Mouse (Mus musculus) heart, embryonic 14.5 days (tissue): ENCODE measurements at regions not wholly inside any gene's neighbourhood (a gene's known extent, or its start where the extent isn't known, plus 50 kb on each side); places are given as distances from the start of the nearest gene placed in this dataset.

ENCODE experiments used
- ATAC-seq: fragments of 200-750 bp; cut with Nextera tagmentation; 2 replicates; pipeline ENCODE4 v1.8.0; 2017; ENCODE audit warnings: low read depth, moderate TSS enrichment; ENCODE audit not compliant: insufficient number of reproducible peaks, insufficient read depth, low FRiP score
- H3K27ac ChIP-seq, 2 experiments: fragments of 200-500 bp in 1 of 2; fragments of 300-500 bp in 1 of 2; sonication (generic) in 1 of 2; replicated peaks in 1 of 2; 2 replicates each; pipeline ENCODE4 v1.5.1; 2012 to 2014; ENCODE audit warnings: low read depth in 2 of 2, low read length in 2 of 2, control low read depth in 1 of 2, mild to moderate bottlenecking in 1 of 2, mixed read lengths in 1 of 2; ENCODE audit not compliant: control insufficient read depth in 1 of 2, insufficient read depth in 1 of 2
- H3K27me3 ChIP-seq: fragments of 300-500 bp; sonication (generic); 2 replicates; pipeline ENCODE4 v1.6.1; 2014; ENCODE audit warnings: mild to moderate bottlenecking, low read length, control low read depth; ENCODE audit not compliant: control insufficient read depth, insufficient read depth
- H3K36me3 ChIP-seq: fragments of 300-500 bp; sonication (generic); 2 replicates; pipeline ENCODE4 v1.6.1; 2014; ENCODE audit warnings: mild to moderate bottlenecking, control low read depth, low read length, mixed read lengths; ENCODE audit not compliant: control insufficient read depth, insufficient read depth
- H3K4me1 ChIP-seq, 2 experiments: fragments of 200-500 bp in 1 of 2; fragments of 300-500 bp in 1 of 2; sonication (generic) in 1 of 2; 2 replicates each; pipeline ENCODE4 v1.6.1; 2012 to 2014; ENCODE audit warnings: low read length in 2 of 2, control low read depth in 1 of 2, mixed read lengths in 1 of 2; ENCODE audit not compliant: control insufficient read depth in 2 of 2, insufficient read depth in 2 of 2
- H3K4me2 ChIP-seq: fragments of 300-500 bp; sonication (generic); 2 replicates; pipeline ENCODE4 v1.6.1; 2014; ENCODE audit warnings: mild to moderate bottlenecking, low read length
- H3K4me3 ChIP-seq, 2 experiments: fragments of 200-500 bp in 1 of 2; fragments of 300-500 bp in 1 of 2; sonication (generic) in 1 of 2; 2 replicates each; pipeline ENCODE4 v1.5.1; 2012 to 2014; ENCODE audit warnings: low read length in 2 of 2, mild to moderate bottlenecking in 2 of 2, control low read depth in 1 of 2, low read depth in 1 of 2, moderate library complexity in 1 of 2; ENCODE audit not compliant: control insufficient read depth in 1 of 2, insufficient read depth in 1 of 2
- H3K9ac ChIP-seq: fragments of 300-500 bp; sonication (generic); 2 replicates; pipeline ENCODE4 v1.6.1; 2014; ENCODE audit warnings: mild to moderate bottlenecking, low read length
- H3K9me3 ChIP-seq: fragments of 300-500 bp; sonication (generic); 2 replicates; pipeline ENCODE4 v1.6.1; 2016; ENCODE audit warnings: low read length, control low read depth; ENCODE audit not compliant: control insufficient read depth
- WGBS: fragments of 180-500 bp; shearing (Covaris S2); extraction: QIAGEN DNeasy Blood & Tissue Kit; methylation state at CpG from one replicate; pipeline ENCODE4 v1.1.7; 2014; 5-methylcytosine and 5-hydroxymethylcytosine counted together

DNA sequence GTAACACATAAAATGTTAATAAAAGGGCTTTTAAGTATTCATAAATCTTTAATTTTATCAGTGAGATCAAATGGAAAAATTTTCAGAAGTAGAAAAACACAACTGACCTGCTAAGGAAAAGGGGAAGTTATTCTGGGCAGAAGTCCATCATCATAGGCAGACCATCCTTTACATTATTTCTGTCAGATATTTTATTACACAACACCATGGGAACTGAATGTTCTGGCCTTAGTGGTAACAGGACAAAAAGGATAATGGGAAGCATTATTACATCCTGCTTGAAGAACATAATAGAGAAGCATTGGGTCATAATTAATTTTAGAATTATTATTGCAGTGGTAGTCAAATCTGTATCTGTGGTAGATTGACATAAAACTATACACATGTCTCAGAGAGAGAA lies 603.5 kb upstream of the Gje1 start:
- H3K27ac ChIP-seq, result no peak overlapping the region
- H3K4me2 ChIP-seq, result no peak overlapping the region
- no peaks in the 10 kb centered on the region for H3K27me3 ChIP-seq
- no peaks in the 10 kb centered on the region for H3K9me3 ChIP-seq
- H3K36me3 ChIP-seq, result no peaks in the 10 kb centered on the region
- no peaks in the 10 kb centered on the region for H3K4me1 ChIP-seq
- ATAC-seq, result no peak
- no peak overlapping the region for H3K9ac ChIP-seq
- no peak overlapping the region for H3K4me3 ChIP-seq

DNA sequence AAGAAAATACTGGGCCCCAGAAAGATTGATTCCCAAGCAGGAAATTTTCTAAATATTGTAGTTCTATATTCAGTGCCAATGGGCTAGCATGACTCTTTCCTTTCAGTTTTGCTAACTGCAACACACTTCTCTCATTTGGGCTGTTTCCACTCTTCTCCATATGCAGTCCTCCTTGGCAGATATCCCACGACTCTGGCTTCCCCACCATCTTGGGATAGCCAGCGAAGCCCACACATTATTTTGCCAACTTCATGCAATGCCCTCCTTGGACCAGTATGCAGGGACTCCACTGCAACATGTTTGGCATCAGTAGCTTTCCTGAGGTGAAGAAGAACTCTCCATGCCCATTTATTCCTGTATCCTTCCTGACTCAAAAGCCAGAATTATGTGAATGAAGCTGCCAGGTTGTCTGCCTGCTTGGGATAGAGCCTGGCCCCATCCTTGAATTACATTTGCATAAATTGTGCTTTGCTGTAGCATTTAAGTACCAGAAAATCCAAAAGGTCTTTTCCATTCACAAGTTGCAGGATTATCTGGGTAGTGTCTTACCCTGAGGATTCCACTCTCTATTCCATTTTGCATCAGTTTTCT lies 599.1 kb upstream of the Gje1 start:
- ATAC-seq, result no peak
- no peak overlapping the region for H3K4me2 ChIP-seq
- no peaks in the 10 kb centered on the region for H3K36me3 ChIP-seq
- no peak overlapping the region for H3K27ac ChIP-seq
- H3K4me3 ChIP-seq, result no peak overlapping the region
- no peaks in the 10 kb centered on the region for H3K4me1 ChIP-seq
- 71% methylated on average over 2 of the region's 2 CpGs for WGBS
- H3K9ac ChIP-seq, result no peak overlapping the region
- H3K9me3 ChIP-seq, result no peaks in the 10 kb centered on the region
- no peaks in the 10 kb centered on the region for H3K27me3 ChIP-seq

DNA sequence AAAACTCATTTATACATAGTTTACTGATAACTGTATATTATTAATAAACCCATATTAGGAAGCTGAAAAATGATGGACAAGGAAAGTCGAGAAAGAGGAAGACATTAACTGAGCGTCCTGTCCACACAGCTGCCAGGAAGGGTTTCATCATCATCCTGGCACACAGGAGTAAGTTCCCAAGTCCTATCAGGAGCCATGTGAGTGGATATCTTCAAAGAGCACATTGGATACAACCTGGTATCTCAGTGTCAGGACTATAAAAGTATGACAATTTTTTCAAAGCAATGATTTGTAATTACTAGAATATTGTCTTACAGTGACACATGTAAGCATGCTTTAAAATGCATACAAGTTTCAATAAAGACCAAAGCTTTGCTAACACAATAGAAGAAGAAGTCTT lies 592.6 kb upstream of the Gje1 start:
- Histone ChIP-seq H3K9ac (no peak overlapping the region), H3K36me3 (no peaks in the 10 kb centered on the region), H3K27me3 (no peaks in the 10 kb centered on the region), H3K9me3 (no peaks in the 10 kb centered on the region), H3K4me2 (no peak overlapping the region), H3K4me3 (no peak overlapping the region), H3K27ac (no peak overlapping the region), H3K4me1 (no peaks in the 10 kb centered on the region)
- ATAC-seq, result no peak
- WGBS, result 68% methylated on average over 2 of the region's 2 CpGs

DNA sequence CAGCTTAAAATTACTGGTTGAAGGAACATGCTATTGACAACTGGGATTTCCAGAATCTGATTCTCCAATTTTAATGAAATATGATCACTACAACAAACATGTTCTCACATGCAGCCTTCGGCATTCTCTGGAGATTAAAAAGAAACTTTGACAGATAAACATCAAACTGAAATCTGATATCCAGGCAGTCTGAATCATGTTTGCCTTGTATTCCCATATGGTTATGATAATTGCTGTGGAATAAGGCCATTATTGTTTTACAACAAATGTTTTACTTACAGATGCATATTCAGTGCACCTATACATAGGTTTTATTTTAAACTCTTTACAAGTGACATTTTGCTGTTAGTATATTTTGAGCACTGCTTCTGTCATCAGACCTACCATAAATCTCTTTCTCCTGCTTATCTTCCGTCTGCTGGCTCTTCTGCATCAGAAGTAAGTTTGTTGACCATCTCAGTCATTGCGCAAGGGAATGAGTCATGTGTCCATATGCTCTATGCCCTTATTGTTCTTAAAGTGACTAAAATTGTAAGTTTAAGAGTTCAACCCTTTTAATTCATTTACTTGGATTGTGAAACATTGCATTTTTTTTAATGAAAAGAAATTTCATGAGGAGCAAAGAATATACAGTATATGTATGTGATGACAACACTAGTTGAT lies 587.9 kb upstream of the Gje1 start:
- whole genome bisulfite sequencing, result 69% methylated on average over 3 of the region's 3 CpGs
- no peaks in the 10 kb centered on the region for H3K36me3 ChIP-seq
- H3K9ac ChIP-seq, result no peak overlapping the region
- no peaks in the 10 kb centered on the region for H3K9me3 ChIP-seq
- no peak overlapping the region for H3K4me3 ChIP-seq
- no peak for ATAC-seq
- no peak overlapping the region for H3K4me2 ChIP-seq
- no peaks in the 10 kb centered on the region for H3K27me3 ChIP-seq
- H3K4me1 ChIP-seq, result no peaks in the 10 kb centered on the region
- H3K27ac ChIP-seq, result no peak overlapping the region

DNA sequence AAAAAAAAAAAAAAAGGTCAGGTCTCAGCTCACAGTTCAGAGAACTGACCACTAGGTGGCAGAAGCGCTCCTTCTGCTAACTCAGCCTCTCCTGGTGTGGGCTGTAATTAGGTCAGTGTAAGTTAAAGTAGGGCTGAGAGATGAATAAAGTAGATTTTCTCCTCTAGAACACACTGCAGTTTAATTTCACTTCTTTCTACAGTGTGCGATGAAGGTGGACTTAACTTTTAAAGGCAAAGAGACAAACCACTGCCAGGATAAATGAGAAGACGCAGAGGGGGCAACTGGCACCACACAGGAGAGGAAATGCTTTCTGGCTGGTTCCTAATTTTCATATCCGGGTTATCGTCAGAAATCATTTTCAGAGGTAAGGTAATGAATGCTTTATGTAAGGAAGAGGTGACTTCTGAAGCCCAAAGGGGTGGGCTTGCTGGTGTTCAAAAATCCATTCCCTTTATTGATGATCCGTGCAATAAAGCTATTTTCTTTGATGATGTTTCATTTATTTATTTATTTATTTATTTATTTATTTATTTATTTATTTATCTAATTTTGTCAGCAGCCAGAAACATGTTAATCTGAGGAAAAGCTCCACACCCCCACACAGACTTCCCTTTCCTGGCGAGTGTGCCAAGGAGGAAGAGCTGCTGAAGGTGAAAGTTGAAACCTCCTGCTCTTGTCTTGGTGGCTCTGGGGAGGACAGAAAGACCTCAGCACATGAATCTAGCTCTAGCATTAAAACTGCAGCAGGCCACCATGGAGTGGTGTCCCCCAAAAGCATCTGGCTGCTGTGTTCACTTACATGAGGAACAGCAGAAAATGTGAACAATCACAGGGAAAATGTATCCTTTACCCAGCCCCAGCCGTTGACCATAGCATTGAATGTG lies 582.4 kb upstream of the Gje1 start:
- peaks cover 0 to 3% of the 10 kb centered on the region in 2 experiments; a peak in 1 of 4 replicates for H3K4me1 ChIP-seq

DNA sequence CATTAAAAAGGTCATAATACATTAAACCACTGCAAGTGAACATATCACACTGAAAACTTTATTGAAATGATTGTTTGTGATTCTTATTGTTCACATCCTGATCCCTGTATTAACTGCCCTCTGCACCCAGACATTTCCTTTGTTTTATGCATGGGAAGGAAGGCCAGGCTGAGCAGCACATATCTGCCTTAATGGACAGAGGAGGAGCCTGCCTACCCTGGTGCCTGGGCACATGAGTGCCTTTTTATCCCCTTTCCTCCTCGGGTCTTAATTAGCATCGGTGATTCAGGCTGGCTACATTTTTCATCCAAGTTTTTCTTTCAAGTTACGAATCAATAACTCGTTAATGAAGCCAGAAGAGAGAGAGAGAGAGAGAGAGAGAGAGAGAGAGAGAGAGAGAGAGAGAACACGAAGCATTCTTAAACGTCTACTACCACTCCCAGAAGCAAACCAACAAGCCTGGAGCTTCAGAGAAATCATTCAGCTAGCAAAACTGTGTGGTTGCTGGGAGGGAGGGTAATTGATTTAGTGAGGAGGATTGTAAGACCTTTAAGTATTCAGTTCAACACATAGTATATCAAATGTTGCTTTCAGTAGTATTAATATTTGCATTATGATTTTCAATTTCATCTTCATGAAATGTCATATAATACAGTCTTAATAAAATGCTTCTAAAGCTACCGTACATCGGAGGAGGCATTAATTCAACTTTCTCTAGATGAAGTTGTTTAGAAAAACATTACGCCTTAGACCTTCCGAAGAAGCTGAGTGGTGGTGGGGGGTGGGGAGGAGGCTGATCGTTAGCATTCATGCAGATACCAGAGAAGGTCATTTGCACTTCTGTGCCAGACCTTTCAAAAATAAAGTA lies 581.6 kb upstream of the Gje1 start:
- H3K36me3 ChIP-seq, result no peaks in the 10 kb centered on the region
- H3K27me3 ChIP-seq, result no peaks in the 10 kb centered on the region
- 46% methylated on average over 11 of the region's 11 CpGs for WGBS
- no peaks in the 10 kb centered on the region for H3K9me3 ChIP-seq
- H3K9ac ChIP-seq, result no peak overlapping the region
- peak overlapping the region; percentile 25; the same call in 1 of the 2 replicates for H3K4me2 ChIP-seq
- H3K4me3 ChIP-seq, result no peak overlapping the region
- H3K27ac ChIP-seq, result no peak overlapping the region
- ATAC-seq, result no peak
- peaks cover 0 to 3% of the 10 kb centered on the region in 2 experiments; a peak in 1 of 4 replicates for H3K4me1 ChIP-seq

More for the DNA sequence above, 582.4 kb upstream of the Gje1 start:
- H3K36me3 ChIP-seq, result no peaks in the 10 kb centered on the region
- no peak for ATAC-seq
- whole genome bisulfite sequencing, result 43% methylated on average over 8 of the region's 8 CpGs
- no peaks in the 10 kb centered on the region for H3K27me3 ChIP-seq
- H3K9ac ChIP-seq, result no peak overlapping the region
- peak overlapping the region; percentile 31 for H3K4me2 ChIP-seq
- no peaks in the 10 kb centered on the region for H3K9me3 ChIP-seq
- H3K4me3 ChIP-seq, result peak overlapping the region in 1 of 2 experiments; percentile 10; a peak in 1 of 4 replicates
- no peak overlapping the region for H3K27ac ChIP-seq

DNA sequence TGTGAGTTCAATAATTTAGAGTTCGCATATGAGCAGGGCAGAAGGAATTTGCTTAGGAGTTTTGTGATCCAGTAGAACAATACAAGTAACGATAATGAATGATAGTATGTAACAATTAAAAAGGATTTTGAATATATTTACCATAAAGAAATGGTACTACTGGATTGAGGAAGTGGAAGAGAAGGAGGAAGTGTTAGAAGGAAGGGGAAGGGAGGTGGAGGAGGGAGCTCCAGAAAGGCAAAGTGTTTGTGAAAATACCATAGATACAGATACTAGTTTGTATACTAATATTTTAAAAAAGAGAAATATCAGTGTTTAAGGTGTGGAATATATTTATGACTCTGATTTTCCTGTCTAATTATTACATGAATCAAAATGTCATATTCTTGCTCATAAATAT lies 579.2 kb upstream of the Gje1 start:
- no peak for ATAC-seq
- no peak overlapping the region for H3K27ac ChIP-seq
- no peaks in the 10 kb centered on the region for H3K27me3 ChIP-seq
- 79% methylated on average over 2 of the region's 2 CpGs for WGBS
- H3K4me3 ChIP-seq, result no peak overlapping the region
- no peak overlapping the region for H3K9ac ChIP-seq
- H3K4me2 ChIP-seq, result no peak overlapping the region
- peaks cover 0 to 3% of the 10 kb centered on the region in 2 experiments; a peak in 1 of 4 replicates for H3K4me1 ChIP-seq
- no peaks in the 10 kb centered on the region for H3K36me3 ChIP-seq
- no peaks in the 10 kb centered on the region for H3K9me3 ChIP-seq
